Mouse (Mus musculus): ENCODE results near the gene Slit2.
"Not testable (repeated sequence)": the region's sequence is repeated elsewhere in the genome, so short reads cannot be mapped to it uniquely, and the experiment has no call there.

The Slit2 gene

GRCm38 (mm10) chr5:48230430-48231080, 247.6 kb downstream of the Slit2 start:
- no peak for DNase-seq (ENCODE audit: low spot score in 2 of 2)

GRCm38 (mm10) chr5:48234728-48235127, 251.8 kb downstream of the Slit2 start:
- DNase-seq (ENCODE audit: low spot score in 2 of 2), result no peak

GRCm38 (mm10) chr5:48235270-48235669, 252.3 kb downstream of the Slit2 start:
- no peak for DNase-seq (ENCODE audit: low spot score in 2 of 2)

GRCm38 (mm10) chr5:48240751-48241150, 257.8 kb downstream of the Slit2 start:
- DNase-seq (ENCODE audit: low spot score in 2 of 2), result not testable (repeated sequence)

GRCm38 (mm10) chr5:48248327-48248726, 265.4 kb downstream of the Slit2 start:
- DNase-seq (ENCODE audit: low spot score in 2 of 2), result no peak

GRCm38 (mm10) chr5:48277561-48277960, 294.6 kb downstream of the Slit2 start:
- DNase-seq (ENCODE audit: low spot score in 2 of 2), result no peak

GRCm38 (mm10) chr5:48301186-48301585, 318.2 kb downstream of the Slit2 start:
- DNase-seq (ENCODE audit: low spot score in 2 of 2), result no peak

GRCm38 (mm10) chr5:48315057-48315602, 332.2 kb downstream of the Slit2 start:
- DNase-seq (ENCODE audit: low spot score in 2 of 2), result no peak

GRCm38 (mm10) chr5:48320597-48320996, 337.7 kb downstream of the Slit2 start:
- no peak for DNase-seq (ENCODE audit: low spot score in 2 of 2)

GRCm38 (mm10) chr5:48326221-48326620, 343.3 kb downstream of the Slit2 start:
- DNase-seq (ENCODE audit: low spot score in 2 of 2), result no peak

- no peak for DNase-seq (ENCODE audit: low spot score in 2 of 2)
Measured at GRCm38 (mm10) chr5:48327652-48328051, 344.7 kb downstream of the Slit2 start, which contains the start of gene 5730480H06Rik. 5730480H06Rik (plus strand) TSS chr5:48327952.

GRCm38 (mm10) chr5:48329751-48330150, 346.8 kb downstream of the Slit2 start:
- DNase-seq (ENCODE audit: low spot score in 2 of 2), result no peak

GRCm38 (mm10) chr5:48330817-48331216, 347.9 kb downstream of the Slit2 start:
- DNase-seq (ENCODE audit: low spot score in 2 of 2), result no peak

GRCm38 (mm10) chr5:48331441-48331840, 348.5 kb downstream of the Slit2 start:
- no peak for DNase-seq (ENCODE audit: low spot score in 2 of 2)

- DNase-seq (ENCODE audit: low spot score in 2 of 2), result no peak
Measured at GRCm38 (mm10) chr5:48333407-48333806, 350.5 kb downstream of the Slit2 start.

GRCm38 (mm10) chr5:48333884-48334513, 351.1 kb downstream of the Slit2 start:
- DNase-seq (ENCODE audit: low spot score in 2 of 2), result no peak

GRCm38 (mm10) chr5:48340808-48341433, 358.0 kb downstream of the Slit2 start:
- DNase-seq (ENCODE audit: low spot score in 2 of 2), result no peak

GRCm38 (mm10) chr5:48345095-48345982, 362.4 kb downstream of the Slit2 start:
- DNase-seq (ENCODE audit: low spot score in 2 of 2), result no peak

GRCm38 (mm10) chr5:48345983-48346648, 363.2 kb downstream of the Slit2 start:
- no peak for DNase-seq (ENCODE audit: low spot score in 2 of 2)

- DNase-seq (ENCODE audit: low spot score in 2 of 2), result no peak
Measured at GRCm38 (mm10) chr5:48349309-48349708, 366.4 kb downstream of the Slit2 start.
